Comparison of ENCODE assay signal across 20 mouse cellular contexts in genomic region chr5:65071689-65072118, GRCm38 (mm10). TPM values are rescaled to one million over a fixed set of nuclear protein-coding genes. Genes with fewer than 3 reads are reported as not detected.
DNase-seq lines count a peak whose midpoint lies in the region; ATAC-seq and TF ChIP-seq lines count a peak whose summit lies in the region.
"Had no signal": no experiment of that assay in that cellular context is flagged by ENCODE, and none has a peak within 500 bp of the region (broad histone marks: within the 10 kb centered on the region; RNA-seq: fewer than 3 reads in every experiment).

No protein-coding gene starts in this region.

- no peak overlapping the region for H3K27ac ChIP-seq in embryonic facial prominence, embryonic 11.5 days (replicated peaks; ENCODE audit: low read depth, low read length)
- H3K27ac ChIP-seq in embryonic facial prominence, embryonic 10.5 days (replicated peaks) = no peak overlapping the region
- no peak overlapping the region for H3K27ac ChIP-seq in hindbrain, postnatal 0 days
- H3K27ac ChIP-seq: embryonic facial prominence, embryonic 13.5 days; liver, embryonic 13.5 days had no signal

- H3K9me3 ChIP-seq in embryonic facial prominence, embryonic 11.5 days (replicated peaks; ENCODE audit: control insufficient read depth, low read length) = no peaks in the 10 kb centered on the region
- no peaks in the 10 kb centered on the region for H3K9me3 ChIP-seq in embryonic facial prominence, embryonic 10.5 days
- no peaks in the 10 kb centered on the region for H3K9me3 ChIP-seq in hindbrain, postnatal 0 days (ENCODE audit: low read length)
- H3K9me3 ChIP-seq: embryonic facial prominence, embryonic 13.5 days; liver, embryonic 13.5 days had no signal

- 0 out of 2 replicates have a peak, but pooled peaks have one; percentile 18 for ATAC-seq in embryonic facial prominence, embryonic 11.5 days (replicated peaks; ENCODE audit: insufficient number of reproducible peaks, low FRiP score, low TSS enrichment, low read depth)
- peak; percentile 51; the same call in 1 of the 2 replicates for ATAC-seq in hindbrain, postnatal 0 days
- ATAC-seq: lung, postnatal 0 days had no signal

- 25% methylated on average over 6 of the region's 6 CpGs for WGBS in embryonic facial prominence, embryonic 11.5 days
- 15% methylated on average over 6 of the region's 6 CpGs for WGBS in embryonic facial prominence, embryonic 10.5 days
- whole genome bisulfite sequencing in hindbrain, postnatal 0 days = 15% methylated on average over 6 of the region's 6 CpGs

- no peak for TF ChIP-seq CTCF in hindbrain, postnatal 0 days (IDR thresholded peaks at IDR 0.05; ENCODE audit: low read depth)

- H3K4me2 ChIP-seq in embryonic facial prominence, embryonic 11.5 days (ENCODE audit: low read depth, low read length) = no peak overlapping the region
- no peak overlapping the region for H3K4me2 ChIP-seq in hindbrain, postnatal 0 days (ENCODE audit: low read depth, low read length)
- H3K4me2 ChIP-seq: embryonic facial prominence, embryonic 13.5 days; heart, embryonic 11.5 days; liver, embryonic 13.5 days had no signal

- H3K4me3 ChIP-seq in embryonic facial prominence, embryonic 11.5 days (ENCODE audit: low read depth, low read length) = no peak overlapping the region
- H3K4me3 ChIP-seq in embryonic facial prominence, embryonic 10.5 days = no peak overlapping the region
- no peak overlapping the region for H3K4me3 ChIP-seq in hindbrain, postnatal 0 days (ENCODE audit: low read length)
- H3K4me3 ChIP-seq: embryonic facial prominence, embryonic 13.5 days; liver, embryonic 13.5 days had no signal

- H3K9ac ChIP-seq in embryonic facial prominence, embryonic 11.5 days (replicated peaks; ENCODE audit: low read length) = no peak overlapping the region
- H3K9ac ChIP-seq in hindbrain, postnatal 0 days (replicated peaks; ENCODE audit: low read length) = no peak overlapping the region
- H3K9ac ChIP-seq: embryonic facial prominence, embryonic 13.5 days; liver, embryonic 13.5 days had no signal

- no peaks in the 10 kb centered on the region for H3K4me1 ChIP-seq in embryonic facial prominence, embryonic 11.5 days (ENCODE audit: control insufficient read depth, insufficient read depth, low read length)
- 0 out of 2 replicates have a peak, but pooled peaks cover 3% of the 10 kb centered on the region for H3K4me1 ChIP-seq in embryonic facial prominence, embryonic 10.5 days
- H3K4me1 ChIP-seq in hindbrain, postnatal 0 days (ENCODE audit: insufficient read depth, low read length) = no peaks in the 10 kb centered on the region
- H3K4me1 ChIP-seq: embryonic facial prominence, embryonic 13.5 days; liver, embryonic 13.5 days had no signal

- no peaks in the 10 kb centered on the region for H3K36me3 ChIP-seq in embryonic facial prominence, embryonic 11.5 days (replicated peaks; ENCODE audit: control insufficient read depth, insufficient read depth, low read depth, low read length)
- H3K36me3 ChIP-seq in embryonic facial prominence, embryonic 10.5 days (replicated peaks) = no peaks in the 10 kb centered on the region
- no peaks in the 10 kb centered on the region for H3K36me3 ChIP-seq in hindbrain, postnatal 0 days (ENCODE audit: insufficient read depth, low read length)
- H3K36me3 ChIP-seq: embryonic facial prominence, embryonic 13.5 days; liver, embryonic 13.5 days had no signal

- H3K27me3 ChIP-seq in embryonic facial prominence, embryonic 11.5 days (ENCODE audit: control insufficient read depth, insufficient read depth, low read length) = no peaks in the 10 kb centered on the region
- H3K27me3 ChIP-seq in embryonic facial prominence, embryonic 10.5 days (replicated peaks; ENCODE audit: low read depth, poor library complexity, severe bottlenecking) = no peaks in the 10 kb centered on the region
- H3K27me3 ChIP-seq in hindbrain, postnatal 0 days (ENCODE audit: insufficient read depth, low read length) = no peaks in the 10 kb centered on the region
- H3K27me3 ChIP-seq: CH12.LX; embryonic facial prominence, embryonic 13.5 days; liver, embryonic 13.5 days had no signal

- no peak for DNase-seq in embryonic facial prominence, embryonic 11.5 days (ENCODE audit: low spot score)
- DNase-seq in embryonic facial prominence, embryonic 10.5 days (ENCODE audit: low spot score) = no peak
- peak; percentile 5 to 11 for DNase-seq in right cerebral cortex, adult 2 months (ENCODE audit: low spot score in 2 of 2)
- DNase-seq in right cerebral cortex, postnatal 14 days = no peak
- DNase-seq in hindbrain, postnatal 0 days (ENCODE audit: low spot score) = peak; percentile 15
- no peak for DNase-seq in layer of hippocampus, adult 9-11 months
- DNase-seq in left cerebral cortex, adult 8-10 months (ENCODE audit: low spot score in 2 of 2) = no peak
- DNase-seq in right cerebral cortex, postnatal 4 days = no peak
- DNase-seq: adrenal gland, postnatal 36 days; cerebellum, postnatal 36 days; gastrocnemius, postnatal 36 days; heart, postnatal 4 days; kidney, adult 11 months; kidney, postnatal 14 days; liver, embryonic 13.5 days; thymus, postnatal 4 days had no signal

RNA-seq across cellular contexts. Expression of gene Tmem156, which starts 20.2 kb away (rescaled TPM):
- not detected in 2 replicates for polyA plus RNA-seq in embryonic facial prominence, embryonic 11.5 days (2014; fragmentation: Nextera tagmentation; extraction: Ambion mirVana)
- 0.16 TPM in 1 of 2 replicates, not detected in the other for polyA plus RNA-seq in embryonic facial prominence, embryonic 10.5 days (2016; fragmentation: Nextera tagmentation; extraction: Ambion mirVana)
- total RNA-seq in hindbrain, postnatal 0 days (2014; rRNA removed) = 0.21 TPM in 1 of 2 replicates, not detected in the other
- polyA plus RNA-seq in hindbrain, postnatal 0 days (2015; fragmentation: Nextera tagmentation; extraction: Ambion mirVana) = 0.13 TPM in 1 of 2 replicates, not detected in the other
- under 1 TPM; 0.58 to 0.82 (median 0.59) TPM for total RNA-seq in left cerebral cortex, adult 8-10 months (2022)
- total RNA-seq: adrenal gland, postnatal 36 days; gastrocnemius, postnatal 36 days had no signal
- polyA plus RNA-seq: heart, embryonic 11.5 days had no signal

RNA-seq across cellular contexts. Expression of gene Klhl5, which starts 35.6 kb away (rescaled TPM):
- polyA plus RNA-seq in embryonic facial prominence, embryonic 11.5 days (2014; fragmentation: Nextera tagmentation; extraction: Ambion mirVana) = 13.5 and 14.9 TPM in 2 replicates
- polyA plus RNA-seq in embryonic facial prominence, embryonic 10.5 days (2016; fragmentation: Nextera tagmentation; extraction: Ambion mirVana) = 10.4 and 13.0 TPM in 2 replicates
- total RNA-seq in hindbrain, postnatal 0 days (2014; rRNA removed) = 47.8 and 49.1 TPM in 2 replicates
- polyA plus RNA-seq in hindbrain, postnatal 0 days (2015; fragmentation: Nextera tagmentation; extraction: Ambion mirVana) = 49.8 and 53.3 TPM in 2 replicates
- 10 to 100 TPM; 38.4 to 43.1 (median 40.7) TPM for total RNA-seq in left cerebral cortex, adult 8-10 months (2022)

Comparison
In these comparisons a context has a peak if more than half of its experiments do, and no peak if none do; other contexts are left out.
1. DNase-seq: peak in right cerebral cortex, adult 2 months (2 of 2) and hindbrain, postnatal 0 days (single experiment); none in embryonic facial prominence, embryonic 11.5 days (single experiment), embryonic facial prominence, embryonic 10.5 days (single experiment), right cerebral cortex, postnatal 14 days (single experiment), layer of hippocampus, adult 9-11 months (single experiment), left cerebral cortex, adult 8-10 months (0 of 2) and right cerebral cortex, postnatal 4 days (single experiment).